Mouse (Mus musculus): ENCODE results near the gene Cryl1.

Cryl1 gene

DNA sequence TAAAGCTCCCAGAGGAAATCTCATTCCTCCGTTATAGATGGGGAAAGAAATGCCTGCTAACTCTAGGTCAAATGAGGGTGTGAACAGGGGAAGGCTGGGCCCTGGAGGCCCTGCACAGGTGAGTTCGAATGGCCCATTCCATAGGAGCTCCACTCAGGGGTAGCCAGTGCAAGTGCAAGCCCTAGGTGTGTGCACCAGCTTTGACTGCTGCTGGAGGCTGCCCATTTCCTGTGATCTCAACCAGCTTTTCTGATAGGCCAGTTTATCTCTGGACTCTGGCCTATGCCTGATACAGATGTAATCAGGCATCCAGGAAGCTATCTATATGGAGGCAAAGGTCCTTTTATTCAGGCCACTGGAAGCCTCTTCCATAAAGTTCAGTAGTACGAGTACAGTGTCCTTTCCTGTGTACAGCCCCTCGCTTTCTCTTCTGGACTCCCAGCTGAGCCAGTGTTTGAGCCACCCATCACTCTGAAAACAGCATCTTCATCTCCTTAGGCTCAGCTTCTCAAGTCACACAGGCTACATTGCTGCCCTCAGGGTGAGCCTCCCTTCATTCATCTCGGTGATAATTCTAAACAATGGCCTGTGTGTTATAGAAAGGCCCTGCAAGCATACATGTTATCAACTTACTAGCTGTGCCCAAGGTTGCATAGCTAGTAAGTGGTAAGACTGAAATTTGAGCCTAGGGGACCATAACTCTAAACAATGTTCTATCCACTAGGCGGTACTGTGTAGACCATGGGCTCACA, 167.9 kb downstream of the Cryl1 start:
- DNase-seq: no peak

Measured in spleen, adult 18-20 months (tissue).